Mouse (Mus musculus) liver, adult 2 months (tissue): ENCODE measurements around the gene Alyref.

ENCODE experiments used
- CTCF ChIP-seq: fragments of 200-500 bp; IDR thresholded peaks from 2 replicates; pipeline ENCODE4 v1.5.1; 2011; ENCODE audit warnings: low read depth, low read length, control low read depth
- POLR2A ChIP-seq: fragments of 200-500 bp; IDR thresholded peaks from 2 replicates; pipeline ENCODE4 v1.6.1; 2011; ENCODE audit warnings: low read length, control low read depth; ENCODE audit not compliant: insufficient read depth; ENCODE audit errors: extremely low read depth

DNA sequence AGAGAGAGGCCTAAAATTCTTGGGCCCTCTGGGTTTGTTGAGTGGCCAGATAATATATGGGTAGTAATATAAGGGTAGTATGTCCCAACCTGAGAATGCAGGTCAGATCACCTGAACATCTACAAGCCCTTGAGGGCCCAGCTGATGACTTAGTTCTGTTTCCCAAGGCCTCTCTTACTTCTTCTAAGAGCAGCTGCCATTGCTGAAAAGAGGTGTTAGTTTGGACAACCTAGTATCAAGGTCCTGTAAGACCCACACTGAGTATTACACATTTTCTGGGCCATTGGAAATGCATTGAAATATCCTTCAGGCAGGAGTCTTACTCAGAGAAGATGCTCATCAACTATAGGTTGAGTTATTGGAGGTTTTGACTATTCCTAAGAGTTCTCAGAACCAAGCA is 22.2 kb downstream of the Alyref start:
- TF ChIP-seq CTCF (no peak), POLR2A (no peak)
